Mouse (Mus musculus): ENCODE measurements around the gene Trio.

DNA sequence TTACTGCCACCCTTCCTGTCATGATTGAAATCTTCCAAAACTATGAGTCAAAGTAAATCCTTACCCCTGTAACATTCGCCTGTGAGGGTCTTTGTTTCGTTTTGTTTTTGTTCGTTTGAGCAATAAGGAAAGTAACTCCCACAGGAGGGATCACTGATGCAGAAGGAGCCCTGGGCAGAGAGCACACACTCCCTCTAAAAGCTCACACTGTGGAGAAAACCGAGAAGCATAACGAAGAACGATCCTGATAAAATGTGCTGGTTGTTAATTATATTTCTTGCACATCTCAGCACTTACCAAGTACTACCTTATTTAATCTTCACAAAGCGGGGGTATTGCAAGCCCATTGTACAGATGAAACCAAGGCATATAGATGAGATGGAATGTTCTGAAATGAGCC, 333.5 kb downstream of the Trio start:
- TF ChIP-seq GATA1 (IDR thresholded peaks at IDR 0.05; ENCODE audit: low read length) (no peak), TAL1 (IDR thresholded peaks at IDR 0.05; ENCODE audit: low read length) (no peak)
